Mouse (Mus musculus) layer of hippocampus, postnatal 25 days (tissue): ENCODE results near the gene Rpl35a. TPM values are rescaled to one million over a fixed set of nuclear protein-coding genes. Genes with fewer than 3 reads are reported as not detected.

Experiments
- microRNA-seq, 2 experiments: library from miRNA; unstranded; fragments of <30 nt; microRNA quantifications; one replicate each; pipeline ENCODE4 v1.2.0; 2021
- total RNA-seq, 2 experiments: library from RNA; stranded (reverse); gene quantifications; 2 replicates each; pipeline ENCODE4 v1.2.3; 2021

Rpl35a gene
- total RNA-seq, 2 experiments from 2014 or later: 262 to 293 TPM

Small RNAs within 50 kb of the gene (microRNA-seq; reads per million reads assigned to microRNA genes)
- 0 reads per million in 2 experiments for gene Gm22231
- gene Mir1947: 6.8 reads per million in 2 experiments

Other genes starting within 250 kb of the Rpl35a start
- gene Smbd1, start 246.0 kb upstream of the Rpl35a start, total RNA-seq: not detected
- 100 to 1,000 TPM; 115 to 122 TPM for gene Fyttd1, start 179.0 kb upstream of the Rpl35a start, total RNA-seq
- 10 to 100 TPM; 54.2 to 54.3 TPM for gene Rubcn, start 178.7 kb upstream of the Rpl35a start, total RNA-seq
- 10 to 100 TPM; 34.7 to 38.7 TPM for gene Lrch3, start 142.4 kb upstream of the Rpl35a start, total RNA-seq
- gene Iqcg, start 235 bp upstream of the Rpl35a start, total RNA-seq: 1 to 10 TPM; 3.3 to 4.0 TPM
- gene Lmln, start 6.1 kb downstream of the Rpl35a start, total RNA-seq: 10 to 100 TPM; 16.5 to 18.1 TPM
- gene Osbpl11, start 128.6 kb downstream of the Rpl35a start, total RNA-seq: 10 to 100 TPM; 19.3 to 19.6 TPM
- gene Snx4, start 195.0 kb downstream of the Rpl35a start, total RNA-seq: 10 to 100 TPM; 34.6 to 37.1 TPM